Mouse (Mus musculus) mouse embryonic stem cell (cell line): ENCODE results near the gene Ccn1.

Source experiments
- in situ Hi-C, 2 experiments: fragments of 300-500 bp; cut with MboI; formaldehyde crosslinking; loops; 1 replicate in 1 of 2; 3 replicates in 1 of 2; pipeline ENCODE4 v1.14.3; 2019 to 2020; ENCODE audit warnings: low sequenced_read_pairs in 2 of 2, low pct_unique_long_range_greater_than_20kb in 1 of 2, mixed read lengths in 1 of 2; ENCODE audit not compliant: unreplicated experiment in 1 of 2

Gene Ccn1

GRCm38 (mm10) chr3:145649852-145650202, at the start of gene Ccn1:
TSS of gene Ccn1 (minus strand) at chr3:145649981.
- in situ Hi-C loops = no loop called here

GRCm38 (mm10) chr3:145693361-145693760, 43.6 kb upstream of the Ccn1 start:
- in situ Hi-C loops = no loop called here

- in situ Hi-C loops = no loop called here
Measured at GRCm38 (mm10) chr3:145692037-145692436, 42.3 kb upstream of the Ccn1 start.

- in situ Hi-C loops = no loop called here
Measured at GRCm38 (mm10) chr3:145691415-145691814, 41.6 kb upstream of the Ccn1 start.

- in situ Hi-C loops = no loop called here
Measured at GRCm38 (mm10) chr3:145689271-145689670, 39.5 kb upstream of the Ccn1 start.

GRCm38 (mm10) chr3:145687836-145688235, 38.1 kb upstream of the Ccn1 start:
- in situ Hi-C loops = no loop called here

GRCm38 (mm10) chr3:145684604-145685441, 35.0 kb upstream of the Ccn1 start:
- in situ Hi-C loops = no loop called here

GRCm38 (mm10) chr3:145684201-145684600, 34.4 kb upstream of the Ccn1 start:
- in situ Hi-C loops = no loop called here

- in situ Hi-C loops = no loop called here
Measured at GRCm38 (mm10) chr3:145681348-145681935, 31.7 kb upstream of the Ccn1 start.

- in situ Hi-C loops = no loop called here
Measured at GRCm38 (mm10) chr3:145680686-145681085, 30.9 kb upstream of the Ccn1 start.

GRCm38 (mm10) chr3:145676212-145676611, 26.4 kb upstream of the Ccn1 start:
- in situ Hi-C loops = no loop called here

GRCm38 (mm10) chr3:145674815-145675214, 25.0 kb upstream of the Ccn1 start:
- in situ Hi-C loops = no loop called here

GRCm38 (mm10) chr3:145666383-145666782, 16.6 kb upstream of the Ccn1 start:
- in situ Hi-C loops = no loop called here

GRCm38 (mm10) chr3:145656993-145657713, 7.4 kb upstream of the Ccn1 start:
- in situ Hi-C loops = no loop called here

GRCm38 (mm10) chr3:145654944-145655343, 5.2 kb upstream of the Ccn1 start:
- in situ Hi-C loops = no loop called here

GRCm38 (mm10) chr3:145654028-145654427, 4.2 kb upstream of the Ccn1 start:
- in situ Hi-C loops = no loop called here

GRCm38 (mm10) chr3:145653191-145653940, 3.6 kb upstream of the Ccn1 start:
- in situ Hi-C loops = no loop called here

- in situ Hi-C loops = no loop called here
Measured at GRCm38 (mm10) chr3:145652322-145653131, 2.7 kb upstream of the Ccn1 start.
